Mouse (Mus musculus): ENCODE results near the gene Bcl2. TPM values are rescaled to one million over a fixed set of nuclear protein-coding genes. Genes with fewer than 3 reads are reported as not detected.
"Not testable (repeated sequence)": the region's sequence is repeated elsewhere in the genome, so short reads cannot be mapped to it uniquely, and the experiment has no call there.

Bcl2 gene
- polyA plus RNA-seq, 1 experiment from 2014 or later: 8.1 TPM

DNA sequence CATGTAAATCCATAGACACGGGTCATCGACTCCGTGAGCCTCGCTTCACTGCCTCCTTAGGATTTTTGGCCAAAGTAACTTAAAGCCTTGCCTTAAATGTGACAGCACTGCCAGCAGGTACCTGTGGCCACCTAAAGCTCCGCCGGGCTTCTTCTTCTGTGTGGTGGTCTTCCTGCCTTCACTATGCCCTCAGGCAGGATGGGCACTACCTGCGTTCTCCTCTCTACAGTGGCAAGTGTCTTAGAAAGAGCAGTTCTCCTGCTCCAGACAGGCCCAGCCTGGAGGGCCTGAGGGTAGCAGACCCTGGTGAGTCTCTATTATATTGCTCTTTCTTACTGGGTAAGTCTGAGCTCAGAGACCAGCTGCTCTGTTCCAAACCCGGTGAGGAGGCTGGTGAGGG lies 172.2 kb downstream of the Bcl2 start:
- Histone ChIP-seq H3K27ac (peak overlapping the region; percentile 1; the same call in 1 of the 2 replicates), H3K36me3 (replicated peaks) (no peaks in the 10 kb centered on the region), H3K4me1 (peaks cover 14% of the 10 kb centered on the region), H3K9me3 (no peaks in the 10 kb centered on the region), H3K27me3 (ENCODE audit: poor library complexity, severe bottlenecking) (no peaks in the 10 kb centered on the region), H3K4me3 (no peak overlapping the region)
- no peak for DNase-seq (ENCODE audit: extremely low spot score, low spot score)
- 83% methylated on average over 8 of the region's 8 CpGs for WGBS

DNA sequence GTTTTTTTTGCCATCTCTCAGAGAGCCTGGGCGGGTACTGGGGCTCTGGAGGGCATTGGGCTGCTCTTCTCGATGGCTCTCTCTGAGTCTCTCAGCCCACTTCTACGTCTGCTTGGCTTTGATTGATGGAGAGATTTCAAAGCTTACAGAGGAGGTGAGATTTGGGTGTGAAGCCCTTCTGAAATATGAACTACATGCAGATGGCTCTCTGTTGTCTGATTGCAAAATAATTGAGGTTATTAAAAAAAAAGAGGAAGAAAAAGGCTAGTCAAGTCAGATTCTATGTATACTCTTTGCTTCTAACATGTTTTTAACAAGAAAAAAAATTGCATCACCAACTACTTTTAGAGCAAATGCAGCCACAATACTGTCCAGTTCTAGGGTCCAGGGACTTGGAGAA lies 173.9 kb downstream of the Bcl2 start:
- Histone ChIP-seq H3K4me3 (no peak overlapping the region), H3K27me3 (ENCODE audit: poor library complexity, severe bottlenecking) (no peaks in the 10 kb centered on the region), H3K4me1 (peaks cover 14% of the 10 kb centered on the region), H3K27ac (no peak overlapping the region), H3K9me3 (no peaks in the 10 kb centered on the region), H3K36me3 (replicated peaks) (no peaks in the 10 kb centered on the region)
- DNase-seq (ENCODE audit: extremely low spot score, low spot score): no peak
- 81% methylated on average over 3 of the region's 3 CpGs for WGBS

DNA sequence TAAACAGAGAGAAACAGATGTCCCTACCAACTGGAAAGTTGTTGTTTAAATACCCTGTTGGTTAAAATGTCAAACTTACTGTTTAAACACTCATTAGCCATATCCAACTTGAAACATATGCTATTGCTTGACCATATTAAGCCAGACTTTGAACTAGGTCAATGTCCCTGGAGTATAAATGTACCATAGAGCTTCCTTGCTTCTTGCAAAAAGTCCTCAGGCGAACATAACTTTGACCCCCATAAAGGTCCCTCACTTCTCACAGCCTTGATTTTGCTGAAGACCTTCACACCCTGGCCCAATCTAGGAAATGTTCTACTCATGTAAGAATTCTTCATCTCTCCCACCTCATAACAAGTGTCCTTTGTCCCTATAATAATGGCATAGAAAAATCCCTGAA lies 175.0 kb downstream of the Bcl2 start:
- Histone ChIP-seq H3K9me3 (no peaks in the 10 kb centered on the region), H3K4me3 (no peak overlapping the region), H3K27me3 (ENCODE audit: poor library complexity, severe bottlenecking) (no peaks in the 10 kb centered on the region), H3K4me1 (peaks cover 14% of the 10 kb centered on the region), H3K27ac (no peak overlapping the region), H3K36me3 (replicated peaks) (no peaks in the 10 kb centered on the region)
- 89% methylated on average over 1 of the region's 1 CpGs for WGBS
- DNase-seq (ENCODE audit: extremely low spot score, low spot score): no peak

DNA sequence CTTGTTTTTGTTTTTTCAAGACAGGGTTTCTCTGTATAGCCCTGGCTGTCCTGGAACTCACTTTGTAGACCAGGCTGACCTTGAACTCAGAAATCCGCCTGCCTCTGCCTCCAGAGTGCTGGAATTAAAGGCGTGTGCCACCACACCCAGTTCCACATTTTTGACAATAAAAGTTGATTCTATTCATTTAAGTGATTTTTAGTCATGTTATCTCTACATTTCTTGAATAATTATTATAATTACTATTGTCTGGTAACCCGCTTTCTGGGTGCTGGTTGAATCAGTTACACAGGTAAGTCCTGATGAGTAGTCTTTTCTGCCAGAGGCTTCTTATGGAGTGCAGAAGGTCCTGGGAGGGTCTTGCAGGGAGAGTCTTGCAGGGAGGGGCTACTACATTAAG lies 179.2 kb downstream of the Bcl2 start:
- H3K36me3 ChIP-seq (replicated peaks); H3K4me3 ChIP-seq; H3K4me1 ChIP-seq; H3K27me3 ChIP-seq (ENCODE audit: poor library complexity, severe bottlenecking); DNase-seq (ENCODE audit: extremely low spot score, low spot score); H3K27ac ChIP-seq; H3K9me3 ChIP-seq: not testable (repeated sequence)
- 91% methylated on average over 3 of the region's 3 CpGs for WGBS

DNA sequence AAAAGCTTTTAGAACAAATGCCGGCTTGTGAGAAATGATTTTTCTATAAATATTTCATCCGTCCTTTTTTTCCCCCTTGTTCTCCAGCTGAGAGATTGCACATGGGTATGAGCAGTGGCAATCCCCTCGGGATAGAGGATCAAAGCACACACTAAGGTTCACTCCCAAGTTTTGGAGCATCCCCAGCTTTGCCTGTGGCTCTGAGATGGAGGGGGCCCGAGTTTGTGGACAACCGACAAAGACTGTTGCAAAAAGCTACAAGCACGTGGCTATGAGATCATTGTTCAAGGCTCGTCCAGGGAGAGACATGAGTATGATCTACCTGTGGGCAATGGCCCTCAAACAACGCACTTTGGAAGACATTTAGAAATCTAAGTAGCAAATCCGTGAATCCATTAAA lies 184.5 kb downstream of the Bcl2 start:
- 91% methylated on average over 9 of the region's 9 CpGs for WGBS
- H3K27ac ChIP-seq: no peak overlapping the region
- no peaks in the 10 kb centered on the region for H3K27me3 ChIP-seq (ENCODE audit: poor library complexity, severe bottlenecking)
- no peaks in the 10 kb centered on the region for H3K9me3 ChIP-seq
- DNase-seq (ENCODE audit: extremely low spot score, low spot score): no peak
- no peak overlapping the region for H3K4me3 ChIP-seq
- H3K36me3 ChIP-seq (replicated peaks): no peaks in the 10 kb centered on the region
- no peaks in the 10 kb centered on the region for H3K4me1 ChIP-seq

DNA sequence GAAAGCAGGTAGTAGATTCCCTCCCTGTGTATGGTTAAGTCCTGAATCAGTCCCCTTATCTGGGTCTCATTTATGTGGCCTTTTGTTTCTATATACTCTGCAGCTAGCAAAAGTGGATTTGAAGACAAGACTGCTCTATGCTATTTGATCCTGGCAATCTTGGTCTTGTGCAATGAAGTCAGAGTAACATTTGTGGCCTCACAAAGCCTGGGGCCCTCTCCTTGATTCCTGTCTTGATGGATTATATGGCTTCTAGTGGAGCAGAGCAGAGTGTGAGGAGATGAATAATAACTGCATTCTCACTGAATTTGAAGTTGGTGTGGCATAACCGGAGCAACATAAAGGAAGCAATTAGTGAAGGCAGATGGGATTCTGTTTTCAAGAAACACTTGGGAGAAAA lies 186.5 kb downstream of the Bcl2 start:
- Histone ChIP-seq H3K9me3 (no peaks in the 10 kb centered on the region), H3K4me3 (no peak overlapping the region), H3K27me3 (ENCODE audit: poor library complexity, severe bottlenecking) (no peaks in the 10 kb centered on the region), H3K27ac (no peak overlapping the region), H3K36me3 (replicated peaks) (no peaks in the 10 kb centered on the region), H3K4me1 (0 out of 2 replicates have a peak, but pooled peaks cover 5% of the 10 kb centered on the region)
- 81% methylated on average over 1 of the region's 1 CpGs for WGBS
- no peak for DNase-seq (ENCODE audit: extremely low spot score, low spot score)

DNA sequence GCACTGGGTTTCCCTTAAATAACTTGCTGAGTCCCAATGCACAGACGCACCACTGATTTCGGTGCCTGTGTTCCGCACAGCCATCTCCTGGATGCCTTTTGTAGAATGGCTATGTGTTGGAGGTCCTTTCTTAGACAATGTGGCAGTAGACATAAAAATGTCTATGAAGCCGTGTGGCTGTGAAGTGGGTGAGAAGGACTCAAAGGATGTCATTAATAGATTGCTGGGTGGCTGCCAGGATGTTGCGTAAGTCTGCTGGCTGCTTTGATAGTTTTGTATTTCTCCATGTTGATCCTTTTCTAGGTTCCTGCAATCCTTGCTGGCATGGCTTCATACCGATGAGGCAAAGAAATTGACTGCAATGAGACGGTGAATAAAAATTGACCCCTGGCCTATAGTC lies 187.3 kb downstream of the Bcl2 start:
- Histone ChIP-seq H3K36me3 (replicated peaks) (no peaks in the 10 kb centered on the region), H3K27me3 (ENCODE audit: poor library complexity, severe bottlenecking) (no peaks in the 10 kb centered on the region), H3K27ac (no peak overlapping the region), H3K9me3 (no peaks in the 10 kb centered on the region), H3K4me3 (no peak overlapping the region), H3K4me1 (0 out of 2 replicates have a peak, but pooled peaks cover 5% of the 10 kb centered on the region)
- DNase-seq (ENCODE audit: extremely low spot score, low spot score): no peak
- WGBS: 98% methylated on average over 7 of the region's 7 CpGs

DNA sequence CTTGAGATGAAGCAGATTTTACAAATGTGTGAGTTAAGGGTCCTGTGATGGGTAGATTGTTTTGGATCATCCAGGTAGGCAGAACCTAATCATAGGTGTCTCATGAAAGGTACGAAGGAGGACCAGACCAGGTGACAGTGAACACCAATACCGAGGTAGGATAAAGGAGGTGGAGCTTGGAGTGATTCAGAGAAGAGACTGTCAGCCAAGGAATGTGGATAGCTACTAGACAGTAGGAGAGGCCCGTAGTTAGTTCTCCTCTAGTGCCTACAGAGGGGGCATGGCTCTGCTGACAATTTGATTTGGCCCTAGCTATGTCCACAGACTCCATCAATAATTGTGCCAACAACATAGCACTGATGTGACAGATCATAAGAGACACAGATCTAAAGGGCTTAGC lies 188.0 kb downstream of the Bcl2 start:
- Histone ChIP-seq H3K36me3 (replicated peaks) (no peaks in the 10 kb centered on the region), H3K4me3 (no peak overlapping the region), H3K9me3 (no peaks in the 10 kb centered on the region), H3K27ac (no peak overlapping the region), H3K4me1 (0 out of 2 replicates have a peak, but pooled peaks cover 5% of the 10 kb centered on the region), H3K27me3 (ENCODE audit: poor library complexity, severe bottlenecking) (no peaks in the 10 kb centered on the region)
- no peak for DNase-seq (ENCODE audit: extremely low spot score, low spot score)
- WGBS: 90% methylated on average over 3 of the region's 3 CpGs

DNA sequence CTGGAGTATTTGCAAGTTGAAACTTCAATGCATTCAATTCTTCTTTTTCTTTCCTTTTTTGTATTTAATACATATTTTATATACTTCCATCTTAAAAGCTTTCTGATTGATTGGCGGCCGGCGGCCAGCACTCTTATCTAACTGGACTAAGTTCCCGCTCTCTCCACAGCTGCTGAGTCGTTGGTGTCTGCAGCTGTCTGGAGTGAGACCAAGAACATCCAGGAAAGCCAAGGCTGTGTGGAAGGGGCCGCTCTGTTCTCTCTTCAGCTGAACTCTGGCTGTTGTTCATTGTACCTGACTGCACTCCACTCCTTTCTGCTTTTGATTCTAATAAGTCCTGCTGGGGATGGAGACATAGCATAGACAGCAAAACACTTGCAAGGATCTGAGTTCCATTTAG lies 190.3 kb downstream of the Bcl2 start:
- H3K4me1 ChIP-seq: 0 out of 2 replicates have a peak, but pooled peaks cover 5% of the 10 kb centered on the region
- no peaks in the 10 kb centered on the region for H3K36me3 ChIP-seq (replicated peaks)
- 91% methylated on average over 6 of the region's 6 CpGs for WGBS
- no peak for DNase-seq (ENCODE audit: extremely low spot score, low spot score)
- H3K9me3 ChIP-seq: no peaks in the 10 kb centered on the region
- H3K27ac ChIP-seq: no peak overlapping the region
- H3K4me3 ChIP-seq: no peak overlapping the region
- H3K27me3 ChIP-seq (ENCODE audit: poor library complexity, severe bottlenecking): no peaks in the 10 kb centered on the region

DNA sequence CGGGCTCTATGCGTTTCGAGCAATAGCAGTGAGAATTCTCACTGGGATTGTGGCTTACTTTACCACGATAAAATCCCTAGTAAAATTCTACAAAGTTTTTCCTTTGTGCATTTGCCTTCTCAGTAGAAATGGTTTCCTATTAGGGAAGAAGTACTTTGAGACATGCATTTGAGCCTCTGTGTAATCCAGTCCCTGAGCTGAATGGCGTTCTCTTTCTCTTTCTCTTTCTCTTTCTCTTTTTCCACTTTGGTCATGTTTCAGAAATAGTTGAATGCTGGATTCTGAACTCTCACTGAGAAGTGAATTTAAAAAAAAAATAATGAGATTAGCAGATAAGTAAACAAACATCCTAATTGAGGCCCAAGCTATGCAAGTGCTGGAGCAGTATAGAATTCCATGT lies 191.1 kb downstream of the Bcl2 start:
- no peaks in the 10 kb centered on the region for H3K9me3 ChIP-seq
- H3K4me3 ChIP-seq: no peak overlapping the region
- WGBS: 93% methylated on average over 5 of the region's 5 CpGs
- no peaks in the 10 kb centered on the region for H3K36me3 ChIP-seq (replicated peaks)
- no peaks in the 10 kb centered on the region for H3K27me3 ChIP-seq (ENCODE audit: poor library complexity, severe bottlenecking)
- DNase-seq (ENCODE audit: extremely low spot score, low spot score): no peak
- H3K27ac ChIP-seq: no peak overlapping the region
- H3K4me1 ChIP-seq: 0 out of 2 replicates have a peak, but pooled peaks cover 5% of the 10 kb centered on the region

DNA sequence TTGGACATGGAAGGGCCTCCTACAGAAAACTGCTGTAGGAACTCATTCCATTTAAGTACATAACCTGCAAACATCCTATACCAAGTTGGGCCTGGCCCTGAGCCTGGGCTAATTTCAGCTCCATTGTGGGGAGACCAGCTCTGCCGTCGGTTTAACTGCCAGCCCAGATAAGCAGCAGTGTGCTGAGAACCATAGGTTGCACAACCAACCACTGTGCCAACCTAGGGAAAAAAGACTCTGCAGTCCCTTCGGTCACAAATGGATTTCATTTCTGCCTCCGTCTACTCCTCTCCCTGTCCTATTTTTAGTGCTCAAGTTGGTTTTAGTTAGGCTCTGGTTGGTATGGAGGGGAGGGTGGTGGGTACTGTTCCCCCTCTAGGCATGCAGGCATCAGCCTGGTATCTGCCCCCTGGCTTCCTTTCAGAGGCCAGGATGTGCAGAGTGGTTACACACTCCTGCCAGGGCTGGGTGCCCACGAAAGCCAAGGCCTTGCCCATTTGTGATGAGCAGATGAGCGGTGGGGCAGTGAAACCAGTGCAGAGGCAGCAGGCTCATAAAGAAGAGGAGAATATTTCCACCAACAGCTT lies 196.4 kb downstream of the Bcl2 start:
- Histone ChIP-seq H3K27ac (no peak overlapping the region), H3K4me1 (no peaks in the 10 kb centered on the region; the same call in 1 of the 2 replicates), H3K9me3 (no peaks in the 10 kb centered on the region), H3K36me3 (replicated peaks) (no peaks in the 10 kb centered on the region), H3K27me3 (ENCODE audit: poor library complexity, severe bottlenecking) (no peaks in the 10 kb centered on the region), H3K4me3 (no peak overlapping the region)
- WGBS: 91% methylated on average over 6 of the region's 6 CpGs
- DNase-seq (ENCODE audit: extremely low spot score, low spot score): no peak

DNA sequence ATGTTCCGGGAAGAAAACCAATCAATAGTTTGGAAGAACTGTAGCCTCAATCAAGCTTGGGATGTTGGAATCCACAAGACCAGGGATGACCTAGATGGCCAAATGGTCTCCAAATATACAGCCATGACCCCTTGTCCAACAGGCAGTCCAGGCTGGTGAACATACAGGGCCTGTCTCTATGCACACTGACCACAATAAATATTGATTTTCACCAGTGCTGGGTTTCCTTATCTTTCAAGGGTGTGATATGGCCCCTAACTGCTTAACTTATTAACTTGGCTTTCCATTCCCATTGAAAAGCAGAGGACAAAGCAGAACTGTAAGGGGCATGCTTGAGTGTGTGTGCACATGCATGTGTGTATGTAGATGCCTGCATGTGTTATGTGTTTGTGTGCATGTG lies 197.0 kb downstream of the Bcl2 start:
- Histone ChIP-seq H3K4me1 (no peaks in the 10 kb centered on the region; the same call in 1 of the 2 replicates), H3K27ac (no peak overlapping the region), H3K36me3 (replicated peaks) (no peaks in the 10 kb centered on the region), H3K9me3 (no peaks in the 10 kb centered on the region), H3K27me3 (ENCODE audit: poor library complexity, severe bottlenecking) (no peaks in the 10 kb centered on the region), H3K4me3 (no peak overlapping the region)
- no peak for DNase-seq (ENCODE audit: extremely low spot score, low spot score)
- 96% methylated on average over 1 of the region's 1 CpGs for WGBS

DNA sequence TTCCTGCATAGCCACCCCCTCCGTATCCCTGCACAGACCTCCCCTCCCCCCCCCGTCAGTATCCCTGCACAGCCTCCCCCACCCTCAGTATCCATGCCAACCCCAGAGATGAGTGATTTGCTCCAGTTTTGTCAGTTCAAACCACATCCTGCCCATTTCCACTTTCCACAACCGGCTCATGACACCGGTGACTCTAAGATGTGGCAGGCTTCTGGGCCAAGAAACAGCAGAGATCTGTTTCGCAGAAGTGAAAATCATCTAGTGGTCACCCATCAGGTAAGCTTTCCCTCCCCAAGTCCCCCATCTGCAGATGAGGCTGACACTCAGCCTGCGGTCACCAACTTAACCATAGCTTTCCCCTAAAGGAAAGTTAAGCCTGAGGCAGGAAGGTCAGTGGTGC lies 198.5 kb downstream of the Bcl2 start:
- H3K4me1 ChIP-seq: no peaks in the 10 kb centered on the region; the same call in 1 of the 2 replicates
- DNase-seq (ENCODE audit: extremely low spot score, low spot score): no peak
- no peak overlapping the region for H3K4me3 ChIP-seq
- no peaks in the 10 kb centered on the region for H3K9me3 ChIP-seq
- H3K27me3 ChIP-seq (ENCODE audit: poor library complexity, severe bottlenecking): no peaks in the 10 kb centered on the region
- H3K36me3 ChIP-seq (replicated peaks): no peaks in the 10 kb centered on the region
- no peak overlapping the region for H3K27ac ChIP-seq
- WGBS: 92% methylated on average over 6 of the region's 6 CpGs
